In the genomic region with DNA sequence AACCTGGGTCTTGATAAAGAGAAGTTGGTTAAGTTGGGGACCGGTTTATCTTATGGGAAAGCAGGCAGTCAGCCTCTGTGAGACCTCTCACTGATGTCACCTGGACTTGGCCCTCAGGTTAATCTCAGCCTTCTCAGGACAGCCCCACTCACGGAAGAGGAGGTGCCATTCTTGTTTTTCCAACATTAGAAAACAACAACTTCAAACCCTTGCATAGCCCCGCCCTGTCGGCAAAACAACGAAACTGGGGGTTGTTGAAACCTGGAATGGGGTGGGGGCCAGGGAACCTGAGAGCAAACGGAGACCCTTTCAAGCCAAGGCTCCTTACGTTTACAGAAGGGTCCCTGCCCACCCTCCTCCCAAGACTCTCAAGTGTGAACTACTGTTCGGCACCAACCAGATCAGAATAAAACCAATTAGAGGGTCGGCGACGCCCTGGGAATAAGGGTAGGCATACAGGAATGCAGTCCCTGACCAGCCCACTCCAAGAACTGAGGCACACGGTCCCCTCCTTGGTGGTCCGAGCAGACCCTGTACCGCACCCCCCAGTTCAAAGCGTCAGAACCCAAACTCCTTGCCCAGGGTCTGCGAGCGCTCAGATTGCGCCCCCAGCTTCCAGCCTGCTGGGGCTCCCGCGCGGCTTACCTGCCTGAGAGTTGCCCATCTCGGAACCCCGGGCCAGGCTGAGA, we compare ENCODE assay signal across 8 mouse cellular contexts. TPM values are rescaled to one million over a fixed set of nuclear protein-coding genes. Genes with fewer than 3 reads are reported as not detected.
DNase-seq lines count a peak whose midpoint lies in the region; ATAC-seq and TF ChIP-seq lines count a peak whose summit lies in the region.

No protein-coding gene starts in this region.

- peak overlapping the region; percentile 83 for H3K4me3 ChIP-seq in gastrocnemius, adult 2 months
- peak overlapping the region; percentile 62 for H3K4me3 ChIP-seq in intestine, postnatal 0 days (ENCODE audit: low read depth, low read length)
- peak overlapping the region; percentile 63 for H3K4me3 ChIP-seq in lung, postnatal 0 days (ENCODE audit: low read depth, low read length)

- intact Hi-C loops in gastrocnemius, adult 2 months (cut with DNase I) = no loop called here
- intact Hi-C loops in gastrocnemius, postnatal 14 days (cut with DNase I; ENCODE audit: low total_unique reads) = no loop called here

- TF ChIP-seq CTCF in gastrocnemius, adult 2 months (IDR thresholded peaks at IDR 0.05) = no peak
- TF ChIP-seq CTCF in intestine, postnatal 0 days (IDR thresholded peaks at IDR 0.05; ENCODE audit: low read depth) = no peak
- TF ChIP-seq CTCF in lung, postnatal 0 days (IDR thresholded peaks at IDR 0.05) = no peak

- peak; percentile 46 for ATAC-seq in intestine, postnatal 0 days
- peak; percentile 19 for ATAC-seq in lung, postnatal 0 days
- ATAC-seq in granulocyte monocyte progenitor cell, adult 5-6 weeks (replicated peaks; ENCODE audit: poor library complexity, severe bottlenecking) = no peak

- peak overlapping the region; percentile 95 for H3K4me2 ChIP-seq in intestine, postnatal 0 days (replicated peaks; ENCODE audit: low read depth)
- peak overlapping the region; percentile 98 for H3K4me2 ChIP-seq in lung, postnatal 0 days (replicated peaks; ENCODE audit: low read depth, low read length)

- TF ChIP-seq EP300 in lung, postnatal 0 days (IDR thresholded peaks at IDR 0.05) = no peak

- 2% methylated on average over 23 of the region's 23 CpGs for WGBS in intestine, postnatal 0 days
- 6% methylated on average over 23 of the region's 23 CpGs for WGBS in lung, postnatal 0 days

- peak overlapping the region; percentile 77 for H3K9ac ChIP-seq in intestine, postnatal 0 days (ENCODE audit: low read depth, low read length)
- H3K9ac ChIP-seq in lung, postnatal 0 days (replicated peaks; ENCODE audit: low read depth) = peak overlapping the region; percentile 62

- peaks cover 5% of the 10 kb centered on the region; the same call in 1 of the 2 replicates for H3K36me3 ChIP-seq in intestine, postnatal 0 days (ENCODE audit: control insufficient read depth, insufficient read depth)
- no peaks in the 10 kb centered on the region for H3K36me3 ChIP-seq in lung, postnatal 0 days (ENCODE audit: insufficient read depth, low read length)

- H3K9me3 ChIP-seq in intestine, postnatal 0 days (ENCODE audit: control insufficient read depth) = no peaks in the 10 kb centered on the region
- H3K9me3 ChIP-seq in lung, postnatal 0 days (ENCODE audit: low read length) = no peaks in the 10 kb centered on the region

- peak overlapping the region; percentile 67 for H3K27ac ChIP-seq in gastrocnemius, adult 2 months
- peak overlapping the region; percentile 98 for H3K27ac ChIP-seq in intestine, postnatal 0 days (ENCODE audit: low read depth, low read length)
- H3K27ac ChIP-seq in lung, postnatal 0 days (ENCODE audit: low read length) = peak overlapping the region; percentile 97

- H3K27me3 ChIP-seq in intestine, postnatal 0 days (replicated peaks; ENCODE audit: control insufficient read depth, insufficient read depth, low read length) = peaks cover 4% of the 10 kb centered on the region; the same call in 1 of the 2 replicates
- H3K27me3 ChIP-seq in lung, postnatal 0 days (replicated peaks; ENCODE audit: insufficient read depth, low read length) = no peaks in the 10 kb centered on the region; the same call in 1 of the 2 replicates

- DNase-seq in gastrocnemius, adult 2 months = no peak
- DNase-seq in gastrocnemius, postnatal 14 days = no peak
- DNase-seq in embryo, embryonic 10.5 days (ENCODE audit: low spot score) = peak; percentile 27
- peak; percentile 70 for DNase-seq in lung, postnatal 0 days (ENCODE audit: low spot score)
- DNase-seq in adrenal gland, postnatal 36 days = no peak
- no peak for DNase-seq in gastrocnemius, postnatal 10 days

- H3K4me1 ChIP-seq in intestine, postnatal 0 days (replicated peaks; ENCODE audit: control insufficient read depth, insufficient read depth, low read length) = no peaks in the 10 kb centered on the region
- H3K4me1 ChIP-seq in lung, postnatal 0 days (ENCODE audit: insufficient read depth, low read depth, low read length) = no peaks in the 10 kb centered on the region

RNA-seq across cellular contexts. Expression of gene Erbb3, which starts 0.5 kb away (rescaled TPM):
- 1 to 10 TPM; 1.6 to 2.6 TPM for total RNA-seq in gastrocnemius, adult 2 months (2021)
- 1 to 10 TPM; 4.8 to 7.2 TPM for total RNA-seq in gastrocnemius, postnatal 14 days (2021)
- 22.3 and 23.8 TPM in 2 replicates for polyA plus RNA-seq in intestine, postnatal 0 days (2015; fragmentation: Nextera tagmentation; extraction: Ambion mirVana)
- 21.4 and 22.6 TPM in 2 replicates for polyA plus RNA-seq in lung, postnatal 0 days (2015; fragmentation: Nextera tagmentation; extraction: Ambion mirVana)
- total RNA-seq in adrenal gland, postnatal 36 days (2021) = 1 to 10 TPM; 2.2 to 2.3 TPM
- 1.6 and 1.7 TPM in 2 replicates for total RNA-seq in granulocyte monocyte progenitor cell, adult 5-6 weeks (2014; fragmentation: Nextera tagmentation)
- total RNA-seq in granulocyte monocyte progenitor cell, adult 5-6 weeks (2017) = 1.4 and 1.8 TPM in 2 replicates
- total RNA-seq in gastrocnemius, postnatal 10 days (2021) = 1 to 10 TPM; 7.7 to 9.0 TPM

RNA-seq across cellular contexts. Expression of gene Pa2g4, which starts 23.1 kb away (rescaled TPM):
- total RNA-seq in gastrocnemius, adult 2 months (2021) = 10 to 100 TPM; 37.8 to 39.3 TPM
- total RNA-seq in gastrocnemius, postnatal 14 days (2021) = 10 to 100 TPM; 50.2 to 54.0 TPM
- 65.3 and 66.8 TPM in 2 replicates for polyA plus RNA-seq in intestine, postnatal 0 days (2015; fragmentation: Nextera tagmentation; extraction: Ambion mirVana)
- 64.2 and 66.5 TPM in 2 replicates for polyA plus RNA-seq in lung, postnatal 0 days (2015; fragmentation: Nextera tagmentation; extraction: Ambion mirVana)
- 10 to 100 TPM; 83.1 to 89.4 TPM for total RNA-seq in adrenal gland, postnatal 36 days (2021)
- 404 and 410 TPM in 2 replicates for total RNA-seq in granulocyte monocyte progenitor cell, adult 5-6 weeks (2014; fragmentation: Nextera tagmentation)
- total RNA-seq in granulocyte monocyte progenitor cell, adult 5-6 weeks (2017) = 414 and 442 TPM in 2 replicates
- 10 to 100 TPM; 65.8 to 72.9 TPM for total RNA-seq in gastrocnemius, postnatal 10 days (2021)

RNA-seq across cellular contexts. Expression of gene Rps26, which starts 37.6 kb away (rescaled TPM):
- 100 to 1,000 TPM; 299 to 383 TPM for total RNA-seq in gastrocnemius, adult 2 months (2021)
- total RNA-seq in gastrocnemius, postnatal 14 days (2021) = 100 to 1,000 TPM; 455 to 537 TPM
- 519 and 548 TPM in 2 replicates for polyA plus RNA-seq in intestine, postnatal 0 days (2015; fragmentation: Nextera tagmentation; extraction: Ambion mirVana)
- polyA plus RNA-seq in lung, postnatal 0 days (2015; fragmentation: Nextera tagmentation; extraction: Ambion mirVana) = 459 and 465 TPM in 2 replicates
- total RNA-seq in adrenal gland, postnatal 36 days (2021) = 100 to 1,000 TPM; 697 to 707 TPM
- 2,754 and 2,968 TPM in 2 replicates for total RNA-seq in granulocyte monocyte progenitor cell, adult 5-6 weeks (2014; fragmentation: Nextera tagmentation)
- total RNA-seq in granulocyte monocyte progenitor cell, adult 5-6 weeks (2017) = 1,150 and 1,165 TPM in 2 replicates
- total RNA-seq in gastrocnemius, postnatal 10 days (2021) = 100 to 1,000 TPM; 637 to 651 TPM

RNA-seq across cellular contexts. Expression of gene Rpl41, which starts 39.8 kb away (rescaled TPM):
- 1,000 to 10,000 TPM in 1 of 2 experiments, 100 to 1,000 TPM in 1; 932 to 1,025 TPM for total RNA-seq in gastrocnemius, adult 2 months (2021)
- 1,000 to 10,000 TPM; 1,413 to 1,625 TPM for total RNA-seq in gastrocnemius, postnatal 14 days (2021)
- polyA plus RNA-seq in intestine, postnatal 0 days (2015; fragmentation: Nextera tagmentation; extraction: Ambion mirVana) = 2,426 and 2,428 TPM in 2 replicates
- polyA plus RNA-seq in lung, postnatal 0 days (2015; fragmentation: Nextera tagmentation; extraction: Ambion mirVana) = 2,921 and 3,267 TPM in 2 replicates
- total RNA-seq in adrenal gland, postnatal 36 days (2021) = 1,000 to 10,000 TPM; 2,845 to 2,862 TPM
- total RNA-seq in granulocyte monocyte progenitor cell, adult 5-6 weeks (2014; fragmentation: Nextera tagmentation) = 6,066 and 6,315 TPM in 2 replicates
- 3,608 and 4,444 TPM in 2 replicates for total RNA-seq in granulocyte monocyte progenitor cell, adult 5-6 weeks (2017)
- total RNA-seq in gastrocnemius, postnatal 10 days (2021) = 1,000 to 10,000 TPM; 1,962 to 2,082 TPM

RNA-seq across cellular contexts. Expression of gene Zc3h10, which starts 41.3 kb away (rescaled TPM):
- 1 to 10 TPM; 4.2 to 6.5 TPM for total RNA-seq in gastrocnemius, adult 2 months (2021)
- 1 to 10 TPM; 5.0 to 6.4 TPM for total RNA-seq in gastrocnemius, postnatal 14 days (2021)
- polyA plus RNA-seq in intestine, postnatal 0 days (2015; fragmentation: Nextera tagmentation; extraction: Ambion mirVana) = 10.0 and 10.4 TPM in 2 replicates
- polyA plus RNA-seq in lung, postnatal 0 days (2015; fragmentation: Nextera tagmentation; extraction: Ambion mirVana) = 13.6 and 15.3 TPM in 2 replicates
- total RNA-seq in adrenal gland, postnatal 36 days (2021) = 10 to 100 TPM; 11.9 to 15.2 TPM
- total RNA-seq in granulocyte monocyte progenitor cell, adult 5-6 weeks (2014; fragmentation: Nextera tagmentation) = 8.8 and 9.7 TPM in 2 replicates
- total RNA-seq in granulocyte monocyte progenitor cell, adult 5-6 weeks (2017) = 12.5 and 13.6 TPM in 2 replicates
- total RNA-seq in gastrocnemius, postnatal 10 days (2021) = 1 to 10 TPM; 5.2 to 6.3 TPM

Comparison
In these comparisons a context has a peak if more than half of its experiments do, and no peak if none do; other contexts are left out.
1. DNase-seq: peak in embryo, embryonic 10.5 days (single experiment) and lung, postnatal 0 days (single experiment); none in gastrocnemius, adult 2 months (single experiment), gastrocnemius, postnatal 14 days (single experiment), adrenal gland, postnatal 36 days (0 of 2) and gastrocnemius, postnatal 10 days (single experiment).
2. RNA of gene Pa2g4, which starts 23.1 kb away (total RNA-seq): 404 to 442 TPM in granulocyte monocyte progenitor cell, adult 5-6 weeks; 83.1 to 89.4 TPM in adrenal gland, postnatal 36 days, 65.8 to 72.9 TPM in gastrocnemius, postnatal 10 days, 50.2 to 54.0 TPM in gastrocnemius, postnatal 14 days and 37.8 to 39.3 TPM in gastrocnemius, adult 2 months; every median in the first group is over 4 times any median in the second.
3. Peak in every context shown above with its lines, with median percentiles within 50 percentile points of each other: H3K27ac ChIP-seq and H3K4me3 ChIP-seq.